Mouse (Mus musculus) limb, embryonic 15.5 days (tissue): ENCODE data around the gene Map7d1. TPM values are rescaled to one million over a fixed set of nuclear protein-coding genes. Genes with fewer than 3 reads are reported as not detected.
A peak's percentile ranks its signal among the peaks of the same experiment; 100 is the strongest.

Experiments used
- ATAC-seq: fragments of 200-750 bp; cut with Nextera tagmentation; 2 replicates; pipeline ENCODE4 v1.8.0; 2017; ENCODE audit warnings: low read depth, moderate TSS enrichment; ENCODE audit not compliant: insufficient number of reproducible peaks, low FRiP score, low TSS enrichment
- H3K27ac ChIP-seq: fragments of 300-500 bp; sonication (generic); 2 replicates; pipeline ENCODE4 v1.5.1; 2015; ENCODE audit warnings: moderate library complexity, mild to moderate bottlenecking, inconsistent platforms
- H3K27me3 ChIP-seq: fragments of 300-500 bp; sonication (generic); 2 replicates; pipeline ENCODE4 v1.6.1; 2015; ENCODE audit warnings: inconsistent platforms
- H3K36me3 ChIP-seq: fragments of 300-500 bp; sonication (generic); 2 replicates; pipeline ENCODE4 v1.6.1; 2015; ENCODE audit warnings: inconsistent platforms
- H3K4me1 ChIP-seq: fragments of 300-500 bp; sonication (generic); 2 replicates; pipeline ENCODE4 v1.6.1; 2015; ENCODE audit warnings: inconsistent platforms
- H3K4me2 ChIP-seq: fragments of 300-500 bp; sonication (generic); 2 replicates; pipeline ENCODE4 v1.6.1; 2015; ENCODE audit warnings: mild to moderate bottlenecking, inconsistent platforms
- H3K4me3 ChIP-seq: fragments of 300-500 bp; sonication (generic); 2 replicates; pipeline ENCODE4 v1.5.1; 2015; ENCODE audit warnings: mild to moderate bottlenecking, inconsistent platforms
- H3K9ac ChIP-seq: fragments of 300-500 bp; sonication (generic); 2 replicates; pipeline ENCODE4 v1.6.1; 2015; ENCODE audit warnings: inconsistent platforms
- H3K9me3 ChIP-seq: fragments of 300-500 bp; sonication (generic); 2 replicates; pipeline ENCODE4 v1.6.1; 2016; ENCODE audit warnings: inconsistent platforms
- WGBS: fragments of 180-500 bp; shearing (Covaris S2); methylation state at CpG from one replicate; pipeline ENCODE4 v1.1.7; 2015; 5-methylcytosine and 5-hydroxymethylcytosine counted together
- polyA plus RNA-seq: library from polyadenylated mRNA; unstranded; fragments of >200 nt; fragmentation: Nextera tagmentation; extraction: Ambion mirVana; gene quantifications from 2 replicates; pipeline ENCODE4 v1.2.1, GENCODE M21; 2015

The Map7d1 gene
- polyA plus RNA-seq, 1 experiment from 2014 or later = 50.3 TPM

- Histone ChIP-seq H3K9ac (no peak overlapping the region), H3K27ac (no peak overlapping the region), H3K9me3 (no peaks in the 10 kb centered on the region), H3K36me3 (no peaks in the 10 kb centered on the region), H3K4me2 (no peak overlapping the region), H3K27me3 (no peaks in the 10 kb centered on the region), H3K4me1 (no peaks in the 10 kb centered on the region), H3K4me3 (no peak overlapping the region)
- ATAC-seq = no peak
- WGBS = 81% methylated on average over 6 of the region's 6 CpGs
Measured at GRCm38 (mm10) chr4:126217771-126218170, 38.4 kb downstream of the Map7d1 start.

GRCm38 (mm10) chr4:126207081-126207480 is 49.1 kb downstream of the Map7d1 start:
- no peak for ATAC-seq

GRCm38 (mm10) chr4:126205386-126205785 is 50.8 kb downstream of the Map7d1 start:
- Histone ChIP-seq H3K9ac (no peak overlapping the region), H3K4me3 (no peak overlapping the region), H3K27ac (no peak overlapping the region), H3K4me1 (peaks cover 23% of the 10 kb centered on the region), H3K9me3 (no peaks in the 10 kb centered on the region), H3K27me3 (no peaks in the 10 kb centered on the region), H3K36me3 (no peaks in the 10 kb centered on the region), H3K4me2 (no peak overlapping the region)
- WGBS = 85% methylated on average over 1 of the region's 1 CpGs
- ATAC-seq = no peak

More at GRCm38 (mm10) chr4:126207081-126207480, 49.1 kb downstream of the Map7d1 start:
- no peaks in the 10 kb centered on the region for H3K9me3 ChIP-seq
- WGBS = 65% methylated on average over 6 of the region's 6 CpGs
- peaks cover 17% of the 10 kb centered on the region for H3K4me1 ChIP-seq
- H3K4me3 ChIP-seq = no peak overlapping the region
- no peak overlapping the region for H3K4me2 ChIP-seq
- H3K27ac ChIP-seq = no peak overlapping the region
- no peaks in the 10 kb centered on the region for H3K36me3 ChIP-seq
- no peak overlapping the region for H3K9ac ChIP-seq
- H3K27me3 ChIP-seq = no peaks in the 10 kb centered on the region

- Histone ChIP-seq H3K4me3 (no peak overlapping the region), H3K4me2 (no peak overlapping the region), H3K27me3 (no peaks in the 10 kb centered on the region), H3K4me1 (peaks cover 29% of the 10 kb centered on the region), H3K36me3 (no peaks in the 10 kb centered on the region), H3K9ac (no peak overlapping the region), H3K27ac (no peak overlapping the region), H3K9me3 (no peaks in the 10 kb centered on the region)
- no peak for ATAC-seq
- 77% methylated on average over 12 of the region's 12 CpGs for WGBS
Measured at GRCm38 (mm10) chr4:126204661-126205230, 51.4 kb downstream of the Map7d1 start.

- Histone ChIP-seq H3K27ac (peak overlapping the region; percentile 99), H3K9ac (no peak overlapping the region), H3K9me3 (no peaks in the 10 kb centered on the region), H3K4me2 (peak overlapping the region; percentile 12; the same call in 1 of the 2 replicates), H3K36me3 (0 out of 2 replicates have a peak, but pooled peaks cover 3% of the 10 kb centered on the region), H3K4me1 (peaks cover 32% of the 10 kb centered on the region), H3K4me3 (peak overlapping the region; percentile 69; the same call in 1 of the 2 replicates), H3K27me3 (no peaks in the 10 kb centered on the region)
- no peak for ATAC-seq
- WGBS = 54% methylated on average over 8 of the region's 8 CpGs
Measured at GRCm38 (mm10) chr4:126204016-126204415, 52.1 kb downstream of the Map7d1 start.

GRCm38 (mm10) chr4:126203336-126203895 is 52.7 kb downstream of the Map7d1 start:
- Histone ChIP-seq H3K27me3 (no peaks in the 10 kb centered on the region), H3K9me3 (no peaks in the 10 kb centered on the region), H3K4me1 (peaks cover 34% of the 10 kb centered on the region), H3K4me3 (peak overlapping the region; percentile 69), H3K9ac (peak overlapping the region; percentile 20), H3K4me2 (peak overlapping the region; percentile 48), H3K27ac (peak overlapping the region; percentile 99), H3K36me3 (0 out of 2 replicates have a peak, but pooled peaks cover 3% of the 10 kb centered on the region)
- 52% methylated on average over 10 of the region's 10 CpGs for WGBS
- no peak for ATAC-seq

- Histone ChIP-seq H3K36me3 (0 out of 2 replicates have a peak, but pooled peaks cover 3% of the 10 kb centered on the region), H3K27ac (peak within 1 kb of the TSS; percentile 99), H3K9me3 (no peaks in the 10 kb centered on the region), H3K4me2 (peak within 1 kb of the TSS; percentile 54), H3K4me3 (peak within 1 kb of the TSS; percentile 69), H3K9ac (peak within 1 kb of the TSS; percentile 73), H3K4me1 (peaks cover 38% of the 10 kb centered on the region), H3K27me3 (no peaks in the 10 kb centered on the region)
- under 1% methylated on average over 75 of the region's 75 CpGs for WGBS
- ATAC-seq = peak; percentile 99
Measured at GRCm38 (mm10) chr4:126202303-126203181, 53.6 kb downstream of the Map7d1 start, which contains the start of gene Thrap3. Gene Thrap3 (minus strand): TSS chr4:126202760.

GRCm38 (mm10) chr4:126201514-126202302 is 54.4 kb downstream of the Map7d1 start:
- H3K36me3 ChIP-seq = 0 out of 2 replicates have a peak, but pooled peaks cover 3% of the 10 kb centered on the region
- WGBS = under 1% methylated on average over 28 of the region's 28 CpGs
- peak overlapping the region; percentile 54 for H3K4me2 ChIP-seq
- peak overlapping the region; percentile 69 for H3K4me3 ChIP-seq
- H3K4me1 ChIP-seq = peaks cover 39% of the 10 kb centered on the region
- no peak for ATAC-seq
- H3K9me3 ChIP-seq = no peaks in the 10 kb centered on the region
- H3K9ac ChIP-seq = peak overlapping the region; percentile 73
- H3K27ac ChIP-seq = peak overlapping the region; percentile 99
- no peaks in the 10 kb centered on the region for H3K27me3 ChIP-seq

GRCm38 (mm10) chr4:126200656-126201055 is 55.5 kb downstream of the Map7d1 start:
- Histone ChIP-seq H3K9ac (0 out of 2 replicates have a peak overlapping the region, but pooled peaks have one; percentile 73), H3K4me3 (peak overlapping the region; percentile 69), H3K9me3 (no peaks in the 10 kb centered on the region), H3K4me2 (peak overlapping the region; percentile 54), H3K36me3 (0 out of 2 replicates have a peak, but pooled peaks cover 3% of the 10 kb centered on the region), H3K4me1 (peaks cover 39% of the 10 kb centered on the region), H3K27ac (peak overlapping the region; percentile 99; the same call in 1 of the 2 replicates), H3K27me3 (no peaks in the 10 kb centered on the region)
- ATAC-seq = no peak
- WGBS = 41% methylated on average over 2 of the region's 2 CpGs

GRCm38 (mm10) chr4:126200036-126200435 is 56.1 kb downstream of the Map7d1 start:
- H3K4me1 ChIP-seq = peaks cover 39% of the 10 kb centered on the region
- H3K9me3 ChIP-seq = no peaks in the 10 kb centered on the region
- ATAC-seq = no peak
- no peak overlapping the region for H3K27ac ChIP-seq
- no peak overlapping the region for H3K9ac ChIP-seq
- 27% methylated on average over 1 of the region's 1 CpGs for WGBS
- 0 out of 2 replicates have a peak, but pooled peaks cover 4% of the 10 kb centered on the region for H3K36me3 ChIP-seq
- no peaks in the 10 kb centered on the region for H3K27me3 ChIP-seq
- peak overlapping the region; percentile 69 for H3K4me3 ChIP-seq
- H3K4me2 ChIP-seq = peak overlapping the region; percentile 54

GRCm38 (mm10) chr4:126199556-126199955 is 56.6 kb downstream of the Map7d1 start:
- H3K36me3 ChIP-seq = peaks cover 7% of the 10 kb centered on the region; the same call in 1 of the 2 replicates
- H3K4me3 ChIP-seq = no peak overlapping the region
- H3K4me2 ChIP-seq = no peak overlapping the region
- H3K27me3 ChIP-seq = no peaks in the 10 kb centered on the region
- WGBS = 80% methylated on average over 6 of the region's 6 CpGs
- no peak for ATAC-seq
- H3K9ac ChIP-seq = no peak overlapping the region
- H3K27ac ChIP-seq = no peak overlapping the region
- H3K4me1 ChIP-seq = peaks cover 38% of the 10 kb centered on the region
- H3K9me3 ChIP-seq = no peaks in the 10 kb centered on the region
